Mouse (Mus musculus): ENCODE measurements around the gene Mup3.
"Not testable (repeated sequence)": the region's sequence is repeated elsewhere in the genome, so short reads cannot be mapped to it uniquely, and the experiment has no call there.

Gene Mup3

GRCm38 (mm10) chr4:62087241-62087640 lies at the start of gene Mup3:
TSS of gene Mup3 (minus strand) at chr4:62087342.
- CTCF ChIA-PET, result no interaction called here

- CTCF ChIA-PET, result no interaction called here
Observed at GRCm38 (mm10) chr4:62133706-62134105, 46.6 kb upstream of the Mup3 start.

GRCm38 (mm10) chr4:62103366-62103765 lies 16.2 kb upstream of the Mup3 start:
- CTCF ChIA-PET, result not testable (repeated sequence)

GRCm38 (mm10) chr4:62087953-62088352 lies 811 bp upstream of the Mup3 start:
- CTCF ChIA-PET, result no interaction called here

- CTCF ChIA-PET, result no interaction called here
Observed at GRCm38 (mm10) chr4:62082755-62083154, 4.4 kb downstream of the Mup3 start.

GRCm38 (mm10) chr4:62075126-62075525 lies 12.0 kb downstream of the Mup3 start:
- CTCF ChIA-PET, result no interaction called here

GRCm38 (mm10) chr4:62054780-62055179 lies 32.4 kb downstream of the Mup3 start:
- CTCF ChIA-PET, result not testable (repeated sequence)

GRCm38 (mm10) chr4:62054058-62054457 lies 33.1 kb downstream of the Mup3 start, which contains the start of gene Mup20:
TSS of gene Mup20 (minus strand) at chr4:62054158.
- CTCF ChIA-PET, result not testable (repeated sequence)

Data from spleen, embryonic (tissue).